Mouse (Mus musculus): ENCODE results near the gene Afg1l. TPM values are rescaled to one million over a fixed set of nuclear protein-coding genes. Genes with fewer than 3 reads are reported as not detected.
A peak's percentile ranks its signal among the peaks of the same experiment; 100 is the strongest.

The Afg1l gene
- polyA plus RNA-seq, 1 experiment from 2014 or later = 7.0 TPM

DNA sequence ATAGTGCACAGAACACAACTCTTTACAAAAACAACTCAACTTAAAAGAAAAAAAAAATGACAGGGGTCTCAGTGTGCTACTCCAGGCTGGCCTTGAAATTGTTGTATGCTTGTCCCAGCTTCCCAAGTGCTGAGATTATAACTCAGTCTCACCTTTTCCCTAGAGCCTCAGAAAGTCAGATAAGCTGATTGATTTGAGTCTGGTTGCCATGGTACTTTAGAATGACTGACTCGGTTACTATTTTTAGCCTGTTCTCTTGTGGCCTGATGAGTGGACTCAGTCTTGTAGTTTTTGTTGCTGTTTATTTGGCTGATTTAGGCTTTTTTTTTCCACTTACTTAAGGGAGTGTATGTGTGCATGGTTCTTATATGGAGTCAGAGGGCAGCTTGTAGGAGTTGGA lies 12.8 kb upstream of the Afg1l start:
- no peak overlapping the region for H3K4me2 ChIP-seq (ENCODE audit: low read length)
- DNase-seq = peak; percentile 20
- H3K27me3 ChIP-seq (ENCODE audit: control insufficient read depth, insufficient read depth, low read length) = no peaks in the 10 kb centered on the region
- no peaks in the 10 kb centered on the region for H3K9me3 ChIP-seq (ENCODE audit: control insufficient read depth, low read length)
- H3K4me1 ChIP-seq (ENCODE audit: control insufficient read depth, insufficient read depth, low read length) = no peaks in the 10 kb centered on the region
- ATAC-seq (ENCODE audit: low FRiP score, low TSS enrichment) = no peak
- no peaks in the 10 kb centered on the region for H3K36me3 ChIP-seq (ENCODE audit: control insufficient read depth, insufficient read depth, low read length)
- H3K9ac ChIP-seq (replicated peaks; ENCODE audit: low read length) = no peak overlapping the region
- H3K27ac ChIP-seq (replicated peaks; ENCODE audit: low read depth, low read length) = no peak overlapping the region
- WGBS = 67% methylated on average over 1 of the region's 1 CpGs
- H3K4me3 ChIP-seq (replicated peaks; ENCODE audit: low read depth, low read length) = no peak overlapping the region

DNA sequence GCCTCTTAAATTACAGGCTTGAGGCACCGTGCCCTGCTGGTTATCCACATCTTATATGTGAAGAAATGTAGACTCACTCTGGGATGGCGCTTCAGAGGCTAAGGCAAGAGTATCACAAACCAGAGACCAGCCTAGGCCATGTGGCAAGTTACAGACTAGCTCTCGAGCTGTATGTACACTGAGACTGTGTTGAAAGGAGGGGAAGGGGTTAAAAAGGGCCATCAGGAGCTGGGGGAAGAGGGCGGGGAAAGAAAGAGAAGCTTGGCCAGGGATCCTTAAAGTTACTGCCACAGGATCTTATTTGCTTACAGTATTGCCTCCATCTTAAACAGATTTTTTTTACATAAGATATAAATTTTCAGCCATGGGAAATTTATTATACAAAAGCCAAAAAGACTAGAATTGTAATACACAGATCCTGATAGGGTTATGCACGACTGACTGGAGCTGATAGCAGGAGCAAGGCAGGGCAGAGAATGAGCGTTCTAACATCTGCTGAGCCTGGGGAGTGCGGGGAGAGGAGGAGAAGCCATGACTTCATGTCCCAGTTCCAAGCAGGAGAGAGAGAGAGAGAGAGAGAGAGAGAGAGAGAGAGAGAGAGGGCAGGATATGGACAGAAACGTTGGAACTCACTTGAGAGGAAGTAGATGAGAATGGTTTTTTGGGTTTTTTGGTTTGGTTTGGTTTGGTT lies 10.4 kb upstream of the Afg1l start:
- no peak overlapping the region for H3K4me2 ChIP-seq (ENCODE audit: low read length)
- no peaks in the 10 kb centered on the region for H3K9me3 ChIP-seq (ENCODE audit: control insufficient read depth, low read length)
- H3K4me1 ChIP-seq (ENCODE audit: control insufficient read depth, insufficient read depth, low read length) = no peaks in the 10 kb centered on the region
- no peak overlapping the region for H3K9ac ChIP-seq (replicated peaks; ENCODE audit: low read length)
- no peak for DNase-seq
- no peak for ATAC-seq (ENCODE audit: low FRiP score, low TSS enrichment)
- WGBS = 39% methylated on average over 8 of the region's 8 CpGs
- no peak overlapping the region for H3K4me3 ChIP-seq (replicated peaks; ENCODE audit: low read depth, low read length)
- H3K36me3 ChIP-seq (ENCODE audit: control insufficient read depth, insufficient read depth, low read length) = no peaks in the 10 kb centered on the region
- no peaks in the 10 kb centered on the region for H3K27me3 ChIP-seq (ENCODE audit: control insufficient read depth, insufficient read depth, low read length)
- no peak overlapping the region for H3K27ac ChIP-seq (replicated peaks; ENCODE audit: low read depth, low read length)

DNA sequence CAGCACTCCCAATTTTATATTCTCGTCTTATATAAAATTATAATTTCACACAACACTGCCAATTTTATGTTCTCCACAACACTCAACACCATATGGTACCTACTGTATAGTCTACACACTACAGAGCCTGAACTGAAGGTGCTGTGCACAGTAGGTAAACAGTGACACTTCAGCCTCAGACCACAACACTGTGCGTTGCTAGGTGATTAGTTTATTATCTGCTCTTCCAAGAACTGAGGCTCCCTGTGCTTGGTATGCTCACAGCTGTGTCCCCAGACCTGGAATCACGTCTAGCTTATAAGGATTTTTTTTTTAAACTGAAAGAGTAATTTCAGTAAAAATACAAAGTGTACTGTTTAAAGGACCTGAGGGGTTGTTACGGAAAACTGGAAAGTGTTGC lies 2.4 kb upstream of the Afg1l start:
- no peak overlapping the region for H3K4me2 ChIP-seq (ENCODE audit: low read length)
- no peak for DNase-seq
- H3K36me3 ChIP-seq (ENCODE audit: control insufficient read depth, insufficient read depth, low read length) = no peaks in the 10 kb centered on the region
- H3K9me3 ChIP-seq (ENCODE audit: control insufficient read depth, low read length) = no peaks in the 10 kb centered on the region
- H3K27ac ChIP-seq (replicated peaks; ENCODE audit: low read depth, low read length) = no peak overlapping the region
- ATAC-seq (ENCODE audit: low FRiP score, low TSS enrichment) = no peak
- H3K9ac ChIP-seq (replicated peaks; ENCODE audit: low read length) = no peak overlapping the region
- H3K4me3 ChIP-seq (replicated peaks; ENCODE audit: low read depth, low read length) = no peak overlapping the region
- no peaks in the 10 kb centered on the region for H3K27me3 ChIP-seq (ENCODE audit: control insufficient read depth, insufficient read depth, low read length)
- 83% methylated on average over 4 of the region's 4 CpGs for WGBS
- H3K4me1 ChIP-seq (ENCODE audit: control insufficient read depth, insufficient read depth, low read length) = peaks cover 9% of the 10 kb centered on the region

DNA sequence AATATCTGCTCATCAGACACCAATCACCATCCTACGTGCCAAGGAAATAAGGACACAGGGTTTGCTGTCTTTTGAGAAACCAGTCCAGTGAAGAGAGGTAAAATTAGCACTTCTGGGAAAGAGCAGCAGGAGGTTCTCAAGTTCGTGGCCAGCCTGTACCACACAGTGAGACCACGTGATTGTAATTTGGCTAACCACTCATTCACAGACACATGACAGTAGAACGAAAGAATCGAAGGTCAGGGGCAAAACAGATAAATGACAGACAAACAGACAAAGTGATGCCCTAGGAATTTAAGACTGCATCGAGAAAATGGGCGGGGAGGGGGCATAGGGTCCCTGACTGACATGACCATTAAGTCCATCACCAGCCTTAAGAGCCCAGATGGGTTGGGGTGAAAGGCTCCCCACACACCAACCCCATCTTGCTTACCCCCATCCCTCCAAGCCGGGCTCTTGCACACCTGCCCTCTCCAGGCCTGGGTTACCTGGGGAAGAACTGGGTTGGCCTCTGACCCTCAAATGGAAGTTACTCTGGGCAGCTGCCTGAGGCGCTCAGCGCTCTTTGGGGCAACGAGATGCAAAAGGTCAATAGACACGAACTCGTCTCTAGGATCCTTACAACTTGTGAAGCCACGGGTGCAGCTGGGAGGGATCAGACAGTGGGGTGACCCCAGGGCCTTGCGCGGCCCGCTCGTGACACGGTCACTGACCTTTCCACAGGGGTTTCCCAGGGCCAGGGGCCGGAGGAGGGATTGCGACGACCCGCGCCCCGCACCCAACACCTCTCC lies 620 bp downstream of the Afg1l start:
- 14% methylated on average over 25 of the region's 25 CpGs for WGBS

DNA sequence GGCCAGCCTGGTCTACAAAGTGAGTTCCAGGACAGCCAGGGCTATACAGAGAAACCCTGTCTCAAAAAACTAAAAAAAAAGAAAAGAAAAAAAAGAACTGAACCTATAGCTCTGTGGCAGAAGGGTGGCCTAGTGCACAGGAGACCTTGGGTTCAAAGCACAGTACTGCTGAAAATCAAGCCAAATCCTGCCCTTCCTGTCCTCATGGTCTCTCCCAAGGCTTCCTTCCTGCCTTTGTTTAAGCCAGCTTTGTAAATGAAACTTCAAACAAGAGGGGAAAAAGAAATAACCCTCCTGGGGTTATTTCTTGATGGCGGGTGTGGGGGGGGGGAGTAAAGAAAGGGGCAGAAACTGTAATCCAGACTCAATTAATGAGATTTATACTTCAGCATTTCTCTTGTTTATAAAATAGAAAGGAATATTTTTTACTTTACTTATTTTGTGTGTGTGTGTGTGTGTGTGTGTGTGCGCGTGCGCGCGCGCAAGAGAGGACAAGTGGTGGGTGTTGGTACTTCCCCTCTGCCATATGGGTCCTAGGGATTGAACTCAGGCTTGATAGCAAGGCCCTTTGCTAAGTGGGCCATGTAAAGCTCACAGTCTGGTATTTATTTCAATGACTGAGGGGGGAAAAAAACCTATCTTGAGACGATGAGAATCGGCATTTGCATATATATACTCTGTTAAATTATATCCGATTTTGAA lies 1.4 kb downstream of the Afg1l start:
- Histone ChIP-seq H3K4me1 (ENCODE audit: control insufficient read depth, insufficient read depth, low read length) (peaks cover 9% of the 10 kb centered on the region), H3K4me3 (replicated peaks; ENCODE audit: low read depth, low read length) (no peak overlapping the region), H3K27ac (replicated peaks; ENCODE audit: low read depth, low read length) (no peak overlapping the region), H3K9me3 (ENCODE audit: control insufficient read depth, low read length) (no peaks in the 10 kb centered on the region), H3K27me3 (ENCODE audit: control insufficient read depth, insufficient read depth, low read length) (no peaks in the 10 kb centered on the region), H3K36me3 (ENCODE audit: control insufficient read depth, insufficient read depth, low read length) (no peaks in the 10 kb centered on the region), H3K4me2 (ENCODE audit: low read length) (peak overlapping the region; percentile 77; the same call in 1 of the 2 replicates), H3K9ac (replicated peaks; ENCODE audit: low read length) (no peak overlapping the region)
- ATAC-seq (ENCODE audit: low FRiP score, low TSS enrichment) (no peak), DNase-seq (no peak)
- WGBS = 95% methylated on average over 10 of the region's 10 CpGs

More for the DNA sequence above, 620 bp downstream of the Afg1l start:
- H3K9me3 ChIP-seq (ENCODE audit: control insufficient read depth, low read length) = no peaks in the 10 kb centered on the region
- peaks cover 9% of the 10 kb centered on the region for H3K4me1 ChIP-seq (ENCODE audit: control insufficient read depth, insufficient read depth, low read length)
- no peaks in the 10 kb centered on the region for H3K36me3 ChIP-seq (ENCODE audit: control insufficient read depth, insufficient read depth, low read length)
- H3K4me3 ChIP-seq (replicated peaks; ENCODE audit: low read depth, low read length) = peak overlapping the region; percentile 63
- peak overlapping the region; percentile 80 for H3K9ac ChIP-seq (replicated peaks; ENCODE audit: low read length)
- DNase-seq = no peak
- no peaks in the 10 kb centered on the region for H3K27me3 ChIP-seq (ENCODE audit: control insufficient read depth, insufficient read depth, low read length)
- ATAC-seq (ENCODE audit: low FRiP score, low TSS enrichment) = peak; percentile 40
- peak overlapping the region; percentile 77 for H3K4me2 ChIP-seq (ENCODE audit: low read length)
- peak overlapping the region; percentile 78 for H3K27ac ChIP-seq (replicated peaks; ENCODE audit: low read depth, low read length)

DNA sequence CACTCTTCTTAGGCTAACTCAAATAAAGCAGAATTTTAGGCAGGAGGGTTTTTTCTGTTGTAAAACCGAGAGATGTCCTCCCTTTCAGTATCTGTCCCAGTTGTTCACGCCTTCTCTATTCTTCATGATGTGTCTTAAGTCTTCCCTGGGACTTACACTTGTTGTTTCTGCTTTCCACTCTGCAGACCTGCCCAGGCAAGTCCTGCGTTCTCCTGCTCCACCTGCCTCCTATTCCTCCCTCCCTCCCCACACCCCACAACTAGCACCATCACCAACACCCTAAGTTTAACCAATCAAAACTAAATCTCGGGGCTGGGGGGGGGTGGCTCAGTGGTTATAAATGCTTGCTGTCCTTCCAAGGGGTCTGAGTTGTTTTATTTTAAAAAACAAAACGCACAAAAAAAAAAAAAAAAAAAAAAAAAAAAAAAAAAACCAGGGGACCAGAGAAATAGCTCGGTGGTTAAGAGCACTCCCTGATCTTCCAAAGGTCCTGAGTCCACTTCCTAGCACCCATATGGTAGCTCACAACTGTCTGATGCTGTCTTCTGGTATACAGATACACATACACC lies 3.3 kb downstream of the Afg1l start:
- no peak overlapping the region for H3K4me2 ChIP-seq (ENCODE audit: low read length)
- no peak for DNase-seq
- peaks cover 9% of the 10 kb centered on the region for H3K4me1 ChIP-seq (ENCODE audit: control insufficient read depth, insufficient read depth, low read length)
- H3K27me3 ChIP-seq (ENCODE audit: control insufficient read depth, insufficient read depth, low read length) = no peaks in the 10 kb centered on the region
- no peaks in the 10 kb centered on the region for H3K36me3 ChIP-seq (ENCODE audit: control insufficient read depth, insufficient read depth, low read length)
- 80% methylated on average over 6 of the region's 6 CpGs for whole genome bisulfite sequencing
- ATAC-seq (ENCODE audit: low FRiP score, low TSS enrichment) = no peak
- no peak overlapping the region for H3K4me3 ChIP-seq (replicated peaks; ENCODE audit: low read depth, low read length)
- H3K27ac ChIP-seq (replicated peaks; ENCODE audit: low read depth, low read length) = no peak overlapping the region
- H3K9me3 ChIP-seq (ENCODE audit: control insufficient read depth, low read length) = no peaks in the 10 kb centered on the region
- H3K9ac ChIP-seq (replicated peaks; ENCODE audit: low read length) = no peak overlapping the region

DNA sequence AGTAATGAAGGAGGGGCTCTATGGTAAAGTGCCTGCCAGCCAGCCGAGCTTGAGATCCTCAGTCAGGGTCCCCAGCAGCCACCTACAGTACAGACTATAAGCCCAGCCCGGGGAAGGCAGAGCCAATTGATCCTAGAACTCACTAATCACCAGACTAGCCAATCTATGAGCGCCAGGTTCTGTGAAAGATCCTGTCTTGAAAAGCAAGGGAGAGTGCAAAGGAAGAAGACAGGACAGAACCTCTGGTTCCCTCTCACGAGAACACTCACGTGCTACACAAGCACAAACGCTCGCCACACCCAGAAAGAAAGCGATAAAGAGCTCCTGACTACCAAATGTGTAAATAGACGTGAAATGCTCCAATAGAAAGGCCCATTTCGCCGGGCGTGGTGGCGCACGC lies 13.6 kb downstream of the Afg1l start:
- no peaks in the 10 kb centered on the region for H3K27me3 ChIP-seq (ENCODE audit: control insufficient read depth, insufficient read depth, low read length)
- no peaks in the 10 kb centered on the region for H3K36me3 ChIP-seq (ENCODE audit: control insufficient read depth, insufficient read depth, low read length)
- no peak overlapping the region for H3K4me2 ChIP-seq (ENCODE audit: low read length)
- no peak for ATAC-seq (ENCODE audit: low FRiP score, low TSS enrichment)
- 82% methylated on average over 14 of the region's 14 CpGs for WGBS
- no peaks in the 10 kb centered on the region for H3K4me1 ChIP-seq (ENCODE audit: control insufficient read depth, insufficient read depth, low read length)
- no peak overlapping the region for H3K9ac ChIP-seq (replicated peaks; ENCODE audit: low read length)
- DNase-seq = no peak
- H3K4me3 ChIP-seq (replicated peaks; ENCODE audit: low read depth, low read length) = no peak overlapping the region
- H3K9me3 ChIP-seq (ENCODE audit: control insufficient read depth, low read length) = no peaks in the 10 kb centered on the region
- no peak overlapping the region for H3K27ac ChIP-seq (replicated peaks; ENCODE audit: low read depth, low read length)

DNA sequence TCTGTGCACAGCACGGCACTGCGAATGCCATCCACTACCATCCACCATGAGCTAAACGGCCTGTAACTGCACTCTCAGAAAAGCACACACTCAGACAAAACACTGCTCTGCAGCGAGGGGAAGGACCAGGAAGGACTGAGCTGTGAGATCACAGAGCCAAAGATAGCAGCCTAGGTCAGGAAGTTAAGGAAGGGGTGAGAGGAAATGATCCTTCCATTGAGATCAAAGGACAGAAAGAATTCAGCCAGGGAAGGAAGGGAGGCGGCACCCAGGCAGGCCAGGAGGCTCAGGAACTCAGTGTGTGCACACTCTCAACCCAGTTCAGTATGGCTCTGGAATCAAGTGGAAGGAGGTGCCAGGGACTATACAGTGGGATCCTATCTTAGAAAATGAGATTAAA lies 14.1 kb downstream of the Afg1l start:
- Histone ChIP-seq H3K36me3 (ENCODE audit: control insufficient read depth, insufficient read depth, low read length) (no peaks in the 10 kb centered on the region), H3K27me3 (ENCODE audit: control insufficient read depth, insufficient read depth, low read length) (no peaks in the 10 kb centered on the region), H3K9me3 (ENCODE audit: control insufficient read depth, low read length) (peaks cover 5% of the 10 kb centered on the region; the same call in 1 of the 2 replicates), H3K4me3 (replicated peaks; ENCODE audit: low read depth, low read length) (no peak overlapping the region), H3K4me1 (ENCODE audit: control insufficient read depth, insufficient read depth, low read length) (no peaks in the 10 kb centered on the region), H3K9ac (replicated peaks; ENCODE audit: low read length) (no peak overlapping the region), H3K4me2 (ENCODE audit: low read length) (no peak overlapping the region), H3K27ac (replicated peaks; ENCODE audit: low read depth, low read length) (no peak overlapping the region)
- DNase-seq (no peak), ATAC-seq (ENCODE audit: low FRiP score, low TSS enrichment) (no peak)
- 61% methylated on average over 5 of the region's 5 CpGs for WGBS

Measured in midbrain, embryonic 14.5 days (tissue).